Mouse (Mus musculus) hindbrain, embryonic 16.5 days (tissue): Measurements from ENCODE around the gene Ptgir. TPM values are rescaled to one million over a fixed set of nuclear protein-coding genes. Genes with fewer than 3 reads are reported as not detected.

Experiments
- ATAC-seq: fragments of 200-750 bp; cut with Nextera tagmentation; 2 replicates; pipeline ENCODE4 v1.8.0; 2017; ENCODE audit warnings: moderate TSS enrichment, moderate library complexity
- H3K27ac ChIP-seq: fragments of 300-500 bp; sonication (generic); 2 replicates; pipeline ENCODE4 v1.5.1; 2014; ENCODE audit warnings: low read depth, mild to moderate bottlenecking, control low read depth, low read length, moderate library complexity
- H3K27me3 ChIP-seq: fragments of 300-500 bp; sonication (generic); replicated peaks from 2 replicates; pipeline ENCODE4 v1.6.1; 2014; ENCODE audit warnings: low read length; ENCODE audit not compliant: control insufficient read depth, insufficient read depth
- H3K36me3 ChIP-seq: fragments of 300-500 bp; sonication (generic); 2 replicates; pipeline ENCODE4 v1.6.1; 2014; ENCODE audit warnings: mild to moderate bottlenecking, low read length, moderate library complexity, mixed read lengths; ENCODE audit not compliant: control insufficient read depth, insufficient read depth
- H3K4me1 ChIP-seq: fragments of 300-500 bp; sonication (generic); 2 replicates; pipeline ENCODE4 v1.6.1; 2014; ENCODE audit warnings: low read depth, low read length; ENCODE audit not compliant: control insufficient read depth, insufficient read depth
- H3K4me2 ChIP-seq: fragments of 300-500 bp; sonication (generic); 2 replicates; pipeline ENCODE4 v1.6.1; 2014; ENCODE audit warnings: mild to moderate bottlenecking, low read length, control low read depth, moderate library complexity
- H3K4me3 ChIP-seq: fragments of 300-500 bp; sonication (generic); 2 replicates; pipeline ENCODE4 v1.5.1; 2014; ENCODE audit warnings: mild to moderate bottlenecking, low read length, control low read depth, moderate library complexity
- H3K9ac ChIP-seq: fragments of 300-500 bp; sonication (generic); 2 replicates; pipeline ENCODE4 v1.6.1; 2014; ENCODE audit warnings: low read depth, mild to moderate bottlenecking, control low read depth, low read length, moderate library complexity
- H3K9me3 ChIP-seq: fragments of 300-500 bp; sonication (generic); 2 replicates; pipeline ENCODE4 v1.6.1; 2014; ENCODE audit warnings: mild to moderate bottlenecking, low read length, moderate library complexity; ENCODE audit not compliant: control insufficient read depth
- WGBS: fragments of 180-500 bp; shearing (Covaris S2); extraction: QIAGEN DNeasy Blood & Tissue Kit; methylation state at CpG from one replicate; pipeline ENCODE4 v1.1.7; 2014; 5-methylcytosine and 5-hydroxymethylcytosine counted together
- polyA plus RNA-seq: library from polyadenylated mRNA; unstranded; fragments of >200 nt; fragmentation: Nextera tagmentation; extraction: Ambion mirVana; gene quantifications from 2 replicates; pipeline ENCODE4 v1.2.1, GENCODE M21; 2015

Gene Ptgir
- polyA plus RNA-seq, 1 experiment from 2014 or later: 0.14 TPM

DNA sequence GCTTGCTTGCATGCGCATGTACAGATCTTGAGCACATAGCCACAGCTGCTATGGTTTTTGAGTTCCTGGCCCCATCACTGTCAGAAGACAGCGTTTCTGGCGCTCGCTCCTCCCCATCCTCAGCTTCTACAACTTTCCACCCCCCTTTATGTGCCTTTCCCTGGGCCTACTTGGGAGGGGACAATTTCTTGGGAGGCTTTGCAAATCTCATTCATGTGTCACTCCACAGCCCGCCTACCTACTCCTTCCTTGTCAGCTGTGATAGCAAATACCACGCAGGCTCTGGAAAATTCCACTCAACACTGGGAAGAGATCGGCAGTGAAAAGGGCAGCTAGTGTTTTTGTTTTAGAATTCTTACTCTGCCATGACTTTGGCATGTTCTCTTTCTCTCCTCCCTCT is 34.0 kb downstream of the Ptgir start:
- Histone ChIP-seq H3K4me1 (peaks cover 29% of the 10 kb centered on the region), H3K4me2 (no peak overlapping the region), H3K9me3 (no peaks in the 10 kb centered on the region), H3K9ac (no peak overlapping the region), H3K36me3 (no peaks in the 10 kb centered on the region), H3K27ac (peak overlapping the region; percentile 62), H3K27me3 (no peaks in the 10 kb centered on the region), H3K4me3 (no peak overlapping the region)
- no peak for ATAC-seq
- 32% methylated on average over 7 of the region's 7 CpGs for WGBS

DNA sequence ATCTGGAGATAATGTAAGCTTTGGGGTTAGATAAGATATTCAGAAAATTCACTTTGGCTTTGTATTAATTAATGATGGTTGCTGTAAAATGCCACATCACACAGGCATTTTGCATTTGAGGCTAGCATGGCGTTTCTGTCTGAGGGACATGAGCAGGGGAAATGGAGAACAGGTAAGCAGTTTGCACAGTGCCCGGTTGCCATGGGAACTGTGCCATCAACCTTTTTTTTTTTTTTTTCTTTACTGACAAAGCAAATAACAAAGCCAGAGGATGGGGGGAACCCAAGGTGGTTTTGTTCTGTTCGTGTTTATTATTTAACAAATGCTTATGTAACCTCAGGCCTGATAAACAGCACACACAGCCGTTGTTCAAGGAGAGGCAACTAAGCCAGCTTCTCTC is 36.6 kb downstream of the Ptgir start:
- no peak for ATAC-seq
- 26% methylated on average over 4 of the region's 4 CpGs for WGBS
- no peak overlapping the region for H3K4me2 ChIP-seq

GRCm38 (mm10) chr7:16944061-16944807 is 37.9 kb downstream of the Ptgir start, which contains the start of gene Pnmal2:
Pnmal2 (plus strand) TSS chr7:16944682.
- peak; percentile 88 for ATAC-seq
- WGBS: 12% methylated on average over 31 of the region's 36 CpGs
- H3K4me3 ChIP-seq: peak within 1 kb of the TSS; percentile 73

More for the DNA sequence above, 36.6 kb downstream of the Ptgir start:
- no peaks in the 10 kb centered on the region for H3K36me3 ChIP-seq
- peaks cover 40% of the 10 kb centered on the region for H3K4me1 ChIP-seq
- no peak overlapping the region for H3K4me3 ChIP-seq
- peak overlapping the region; percentile 93 for H3K27ac ChIP-seq
- no peaks in the 10 kb centered on the region for H3K27me3 ChIP-seq
- H3K9ac ChIP-seq: no peak overlapping the region
- H3K9me3 ChIP-seq: no peaks in the 10 kb centered on the region

GRCm38 (mm10) chr7:16944808-16945315 is 38.6 kb downstream of the Ptgir start:
- 1% methylated on average over 22 of the region's 22 CpGs for WGBS
- no peak; the same call in 1 of the 2 replicates for ATAC-seq
- Histone ChIP-seq H3K36me3 (no peaks in the 10 kb centered on the region), H3K27me3 (no peaks in the 10 kb centered on the region), H3K9ac (peak overlapping the region; percentile 93), H3K9me3 (no peaks in the 10 kb centered on the region), H3K4me2 (peak overlapping the region; percentile 94), H3K4me3 (peak overlapping the region; percentile 73), H3K4me1 (peaks cover 51% of the 10 kb centered on the region), H3K27ac (peak overlapping the region; percentile 93)

More at GRCm38 (mm10) chr7:16944061-16944807, 37.9 kb downstream of the Ptgir start, which contains the start of gene Pnmal2:
- peak within 1 kb of the TSS; percentile 93 for H3K9ac ChIP-seq
- no peaks in the 10 kb centered on the region for H3K27me3 ChIP-seq
- peak within 1 kb of the TSS; percentile 94 for H3K4me2 ChIP-seq
- H3K27ac ChIP-seq: peak within 1 kb of the TSS; percentile 93
- H3K9me3 ChIP-seq: no peaks in the 10 kb centered on the region
- H3K4me1 ChIP-seq: peaks cover 47% of the 10 kb centered on the region
- H3K36me3 ChIP-seq: no peaks in the 10 kb centered on the region

DNA sequence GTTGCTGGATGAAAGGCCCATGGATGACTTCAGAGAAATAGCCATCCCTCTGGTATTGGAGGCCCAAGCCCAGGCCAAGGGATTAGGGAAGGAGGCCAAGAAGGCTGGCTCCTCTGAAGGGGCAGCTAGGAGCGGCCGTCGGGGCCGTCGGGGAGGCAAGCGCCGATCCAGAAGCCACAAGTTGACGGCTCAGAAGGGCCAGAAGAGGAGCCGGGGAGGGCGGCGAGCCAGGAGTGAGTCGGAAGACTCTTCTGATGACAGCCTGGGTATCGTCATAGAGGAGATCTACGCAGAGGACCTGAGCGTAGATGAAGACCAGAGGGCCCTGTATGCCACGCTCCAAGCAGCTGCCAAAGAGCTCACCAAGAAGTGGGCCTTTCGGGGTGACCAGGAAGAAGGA is 39.1 kb downstream of the Ptgir start:
- no peak for ATAC-seq
- Histone ChIP-seq H3K4me2 (peak overlapping the region; percentile 94), H3K27me3 (no peaks in the 10 kb centered on the region), H3K4me3 (peak overlapping the region; percentile 73), H3K4me1 (peaks cover 48% of the 10 kb centered on the region), H3K27ac (peak overlapping the region; percentile 93), H3K9ac (peak overlapping the region; percentile 93), H3K36me3 (no peaks in the 10 kb centered on the region), H3K9me3 (no peaks in the 10 kb centered on the region)
- WGBS: 6% methylated on average over 17 of the region's 17 CpGs

- H3K4me3 ChIP-seq: peak overlapping the region; percentile 73
- H3K4me2 ChIP-seq: peak overlapping the region; percentile 94
- ATAC-seq: no peak
- no peaks in the 10 kb centered on the region for H3K9me3 ChIP-seq
- H3K27ac ChIP-seq: peak overlapping the region; percentile 93
- H3K27me3 ChIP-seq: no peaks in the 10 kb centered on the region
- H3K36me3 ChIP-seq: no peaks in the 10 kb centered on the region
- 1% methylated on average over 53 of the region's 53 CpGs for WGBS
- peaks cover 43% of the 10 kb centered on the region for H3K4me1 ChIP-seq
- H3K9ac ChIP-seq: peak overlapping the region; percentile 93
Observed at GRCm38 (mm10) chr7:16946441-16947348, 40.4 kb downstream of the Ptgir start.

DNA sequence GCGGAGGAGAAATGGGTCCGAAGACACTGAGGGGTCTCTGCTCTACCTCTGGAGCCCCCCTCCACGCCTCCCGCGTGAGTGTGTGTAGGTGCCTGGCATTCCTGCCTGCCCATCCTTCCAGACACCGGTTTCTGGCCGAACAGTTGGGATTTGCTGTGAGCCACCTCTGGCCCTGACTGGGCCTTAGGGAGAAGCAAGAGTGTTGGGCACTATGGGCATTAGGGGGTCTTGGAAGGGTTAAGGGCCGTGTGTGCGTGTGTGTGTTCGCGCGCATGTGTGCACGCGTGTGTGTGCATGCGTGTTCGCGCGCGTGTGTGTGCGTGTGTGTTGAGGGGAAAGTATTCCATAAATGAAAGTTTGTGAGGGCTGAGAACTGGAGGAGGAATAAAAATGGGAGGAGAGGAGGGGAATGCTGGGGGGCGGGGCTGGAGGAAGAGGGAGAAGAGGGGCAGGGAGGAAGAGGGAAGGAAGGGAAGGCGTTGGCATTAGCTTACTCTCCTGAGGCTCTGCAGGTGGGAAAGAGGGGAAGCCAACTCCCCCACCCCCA is 41.1 kb downstream of the Ptgir start:
- Histone ChIP-seq H3K27ac (peak overlapping the region; percentile 93), H3K27me3 (no peaks in the 10 kb centered on the region), H3K9me3 (no peaks in the 10 kb centered on the region), H3K36me3 (no peaks in the 10 kb centered on the region), H3K9ac (peak overlapping the region; percentile 93), H3K4me2 (peak overlapping the region; percentile 94), H3K4me1 (peaks cover 43% of the 10 kb centered on the region), H3K4me3 (peak overlapping the region; percentile 73)
- WGBS: 15% methylated on average over 21 of the region's 22 CpGs
- ATAC-seq: no peak

DNA sequence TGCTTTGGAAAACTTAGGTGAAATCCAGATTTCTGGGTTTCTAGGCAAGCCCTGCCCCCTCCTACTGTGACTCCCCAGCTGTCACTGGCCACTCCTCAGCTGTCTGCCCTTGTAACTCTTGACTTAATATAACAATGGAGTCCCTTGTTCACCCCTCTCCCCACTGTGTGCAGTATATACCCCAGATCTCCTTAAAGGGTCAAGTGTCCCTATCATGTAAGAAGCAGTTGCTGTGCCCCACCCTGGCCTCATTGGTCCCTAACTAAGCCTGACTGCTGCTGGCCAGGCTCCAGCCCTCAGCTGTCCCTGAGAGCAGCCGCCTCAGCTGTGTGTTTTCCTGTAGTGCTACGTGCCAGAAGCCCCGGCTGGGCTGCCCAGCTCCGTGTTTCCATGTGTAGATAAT is 41.7 kb downstream of the Ptgir start:
- peak; percentile 1; the same call in 1 of the 2 replicates for ATAC-seq
- no peaks in the 10 kb centered on the region for H3K36me3 ChIP-seq
- no peaks in the 10 kb centered on the region for H3K27me3 ChIP-seq
- H3K9me3 ChIP-seq: no peaks in the 10 kb centered on the region
- peak overlapping the region; percentile 73 for H3K4me3 ChIP-seq
- peak overlapping the region; percentile 93 for H3K27ac ChIP-seq
- WGBS: 1% methylated on average over 4 of the region's 4 CpGs
- peak overlapping the region; percentile 93 for H3K9ac ChIP-seq
- peaks cover 43% of the 10 kb centered on the region for H3K4me1 ChIP-seq
- peak overlapping the region; percentile 94 for H3K4me2 ChIP-seq
